Mouse (Mus musculus): ENCODE data around the gene Ldah.

Gene Ldah

DNA sequence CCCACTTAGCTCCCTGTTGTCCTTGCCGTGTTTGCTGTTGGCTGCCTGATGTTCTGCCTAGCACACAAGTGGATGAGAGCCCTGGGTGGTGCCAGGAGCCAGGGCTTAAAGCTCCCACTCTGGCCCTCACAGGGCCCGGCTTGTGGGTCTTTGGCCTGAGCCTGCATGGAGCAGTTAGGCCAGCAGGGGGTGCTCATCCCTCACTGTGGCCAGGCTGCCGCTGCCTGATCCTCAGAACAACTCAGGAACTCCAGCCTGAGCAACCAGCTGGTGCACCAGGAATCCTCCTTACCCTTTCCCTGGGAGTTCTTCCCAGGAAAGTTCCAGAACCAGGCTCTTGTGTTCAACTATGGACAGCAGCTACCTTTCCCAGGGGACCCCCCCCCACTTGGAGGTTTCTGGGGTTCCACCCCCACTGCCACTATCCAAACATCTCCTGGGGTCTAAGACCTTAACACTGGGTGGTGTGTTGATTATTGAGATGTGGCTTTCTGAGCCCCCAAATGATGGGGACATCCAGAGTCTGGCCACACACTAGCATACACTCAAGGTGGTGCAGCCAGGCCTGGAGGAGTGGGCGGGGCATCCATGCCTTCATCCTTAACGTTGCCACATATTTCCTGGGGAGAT lies 112.3 kb downstream of the Ldah start:
- DNase-seq = peak; percentile 86

DNA sequence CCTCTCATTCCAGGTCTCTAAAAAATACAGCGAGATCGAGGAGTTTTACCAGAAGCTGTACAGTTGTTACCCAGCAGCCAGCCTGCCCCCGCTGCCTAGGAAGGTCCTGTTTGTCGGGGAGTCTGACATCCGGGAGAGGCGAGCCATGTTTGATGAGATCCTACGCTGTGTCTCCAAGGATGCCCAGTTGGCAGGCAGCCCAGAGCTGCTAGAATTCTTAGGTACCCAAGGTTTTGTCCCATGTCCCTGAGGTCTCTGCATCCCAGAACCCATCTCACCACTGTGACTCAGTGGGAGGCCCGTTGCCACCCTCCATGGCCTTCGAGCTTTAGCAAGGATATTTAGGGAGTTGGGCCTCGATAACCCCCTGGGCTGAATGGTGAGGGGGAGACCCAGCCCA lies 113.6 kb downstream of the Ldah start:
- DNase-seq = no peak

GRCm38 (mm10) chr12:8324086-8324485 lies 116.2 kb downstream of the Ldah start:
- no peak for DNase-seq

GRCm38 (mm10) chr12:8325245-8325942 lies 117.5 kb downstream of the Ldah start:
- no peak for DNase-seq

GRCm38 (mm10) chr12:8325943-8326522 lies 118.1 kb downstream of the Ldah start:
- DNase-seq = no peak

- peak; percentile 94 for DNase-seq
Measured at GRCm38 (mm10) chr12:8326825-8327674, 119.1 kb downstream of the Ldah start.

DNA sequence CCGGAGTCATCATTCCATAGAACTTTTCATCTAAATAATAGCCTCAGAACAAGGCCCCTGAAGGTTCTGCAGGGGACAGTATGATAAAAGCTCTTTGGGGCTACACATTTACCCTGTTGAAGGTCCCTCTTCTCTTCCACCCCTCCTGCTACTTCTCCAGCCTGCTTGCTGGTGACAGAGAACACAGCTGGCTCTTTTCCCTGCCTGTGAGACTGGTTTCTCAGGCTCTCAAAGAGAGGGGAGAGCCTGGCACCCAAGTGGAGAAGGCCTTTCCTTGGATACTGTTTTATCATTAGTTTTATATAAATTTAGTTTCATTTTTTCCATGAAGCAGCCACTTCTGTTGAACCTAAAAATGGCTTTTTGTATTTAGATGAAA lies 119.8 kb downstream of the Ldah start:
- DNase-seq = no peak

DNA sequence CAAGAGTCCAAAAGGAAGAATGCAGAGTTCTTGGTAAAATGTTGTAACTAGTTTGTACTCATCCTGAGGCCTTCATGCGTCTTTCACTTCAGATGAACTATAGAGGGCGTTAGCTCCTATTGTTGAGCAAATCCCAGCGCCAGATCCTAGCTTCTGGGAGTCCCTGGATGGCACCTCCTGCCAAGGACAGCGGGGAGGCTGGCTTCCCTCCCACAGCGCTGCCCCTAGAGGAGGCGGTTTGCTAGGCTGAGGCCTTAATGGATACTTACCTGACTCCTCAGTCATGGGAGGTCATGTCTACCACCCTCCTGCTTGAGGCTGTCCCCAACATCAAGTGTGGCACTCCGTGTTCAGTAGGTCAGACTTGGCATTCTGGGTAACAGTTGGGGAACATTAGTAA lies 121.3 kb downstream of the Ldah start:
- no peak for DNase-seq

- no peak for DNase-seq
Measured at GRCm38 (mm10) chr12:8331489-8332173, 123.7 kb downstream of the Ldah start.

DNA sequence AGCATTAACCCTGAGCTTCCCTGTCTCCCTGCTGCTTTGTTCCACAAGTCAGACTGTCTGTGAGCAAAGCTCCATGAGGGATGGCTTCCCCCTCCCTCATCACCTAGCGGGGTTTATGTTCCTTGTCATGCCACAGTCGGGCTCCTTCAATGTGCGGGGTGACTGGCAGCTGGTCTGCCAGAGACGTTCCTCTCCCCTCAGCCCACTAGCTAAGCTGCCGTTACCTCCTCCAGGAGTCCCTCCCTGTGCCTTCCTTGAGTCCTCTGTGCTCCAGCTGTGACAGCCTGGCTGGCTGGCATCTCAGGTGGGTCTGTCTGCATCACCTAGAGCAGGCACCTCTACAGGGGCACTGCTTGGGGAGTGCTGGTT lies 124.3 kb downstream of the Ldah start:
- no peak for DNase-seq

DNA sequence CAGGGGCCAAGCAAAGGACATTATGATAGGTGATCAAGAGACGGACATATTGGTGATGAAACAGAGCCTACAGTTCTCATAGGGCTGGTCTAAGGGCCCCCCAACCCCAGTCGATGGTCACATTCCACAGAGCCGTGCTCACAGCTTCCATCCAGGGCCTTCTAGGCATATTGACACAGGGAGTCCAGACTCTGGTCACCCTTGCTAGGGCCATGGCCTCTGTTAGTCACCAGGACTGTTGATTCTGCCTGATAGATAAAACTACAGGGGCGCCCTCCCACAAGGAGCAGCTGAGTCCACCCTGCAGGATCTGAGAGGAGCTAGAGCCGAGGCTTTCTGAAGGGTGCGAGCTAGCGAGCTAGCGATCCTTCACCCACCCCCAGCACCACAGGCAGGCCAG lies 125.7 kb downstream of the Ldah start:
- no peak for DNase-seq

DNA sequence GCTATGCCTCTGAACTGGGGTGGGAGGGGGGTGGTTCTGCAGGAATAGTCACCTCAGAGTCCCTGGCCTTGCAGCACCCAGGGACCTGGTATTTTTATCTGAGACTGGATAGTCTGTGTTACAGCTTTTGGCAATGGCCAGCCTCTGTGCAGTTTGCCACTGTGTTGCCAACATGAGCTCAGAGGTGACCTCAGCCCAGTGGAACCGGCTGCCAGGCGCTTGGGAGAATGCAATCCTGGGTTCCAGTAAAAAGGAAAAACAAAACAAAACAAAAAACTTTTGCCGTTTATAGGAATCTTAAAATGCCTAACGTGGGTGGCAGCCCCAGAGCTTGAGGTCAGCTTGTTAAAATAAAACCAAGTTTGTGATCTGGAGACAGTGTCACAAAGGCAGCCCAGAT lies 126.4 kb downstream of the Ldah start:
- DNase-seq = peak; percentile 54
